Mouse (Mus musculus) E14TG2a.4 (cell line): Measurements from ENCODE around the gene Fyn.

ENCODE experiments used
- CTCF ChIP-seq: conservative IDR thresholded peaks from 2 replicates; pipeline ENCODE4 v1.5.1; 2014; ENCODE audit warnings: low read length
- NANOG ChIP-seq: IDR thresholded peaks from 2 replicates; pipeline ENCODE4 v1.6.1; 2014; ENCODE audit warnings: borderline replicate concordance, low read length, mixed read lengths
- POU5F1 ChIP-seq: IDR thresholded peaks from 2 replicates; pipeline ENCODE4 v1.6.1; 2014; ENCODE audit warnings: low read length, borderline replicate concordance

DNA sequence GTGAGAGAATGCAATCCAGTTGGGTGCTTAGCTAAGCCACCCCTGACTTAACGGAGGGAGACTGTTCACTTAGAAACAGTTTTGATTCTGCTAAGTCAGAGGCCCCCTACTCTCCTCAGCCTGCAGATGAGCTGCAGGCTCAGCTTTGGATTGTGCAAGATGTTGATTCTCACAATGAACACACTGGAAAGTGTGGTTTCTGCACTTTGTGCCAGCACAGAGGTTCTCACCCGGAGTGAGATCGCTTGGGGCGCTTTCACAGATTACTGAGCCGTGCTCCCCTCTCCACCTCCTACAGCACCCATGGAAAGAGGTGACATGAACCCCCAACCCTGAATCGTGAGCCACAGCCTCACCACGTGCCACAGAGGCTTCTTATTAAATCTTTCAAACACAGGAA lies 100.7 kb downstream of the Fyn start:
- no peak for TF ChIP-seq CTCF
- TF ChIP-seq POU5F1: no peak
- no peak for TF ChIP-seq NANOG
